Mouse (Mus musculus): ENCODE data around the gene Tubgcp2.

DNA sequence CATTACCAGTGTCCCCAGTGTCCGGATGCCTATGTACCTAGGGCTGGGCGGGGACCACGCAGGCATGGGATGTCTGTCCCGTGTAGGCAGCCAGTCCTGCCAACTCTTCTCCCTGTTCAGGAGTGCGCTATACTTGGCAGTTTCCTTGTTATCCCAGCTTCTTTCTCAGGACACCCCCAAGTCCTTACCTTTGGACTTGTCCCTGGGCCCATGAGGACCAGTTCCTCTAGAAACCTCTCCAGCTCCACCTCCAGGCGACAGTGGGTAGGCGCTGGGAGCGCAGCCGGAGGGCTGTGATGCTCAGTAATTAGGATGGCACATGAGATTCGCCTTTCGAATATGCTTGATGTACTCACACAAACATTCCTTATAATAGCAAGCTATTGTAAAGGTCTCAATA lies 25.8 kb upstream of the Tubgcp2 start:
- TF ChIP-seq CTCF (IDR thresholded peaks at IDR 0.05; ENCODE audit: low read depth) (peak; percentile 45; the same call in 1 of the 2 replicates), EP300 (IDR thresholded peaks at IDR 0.05; ENCODE audit: low read depth) (no peak)

All from liver, postnatal 0 days (tissue).